Mouse (Mus musculus): ENCODE results near the gene Bap1.

The Bap1 gene

DNA sequence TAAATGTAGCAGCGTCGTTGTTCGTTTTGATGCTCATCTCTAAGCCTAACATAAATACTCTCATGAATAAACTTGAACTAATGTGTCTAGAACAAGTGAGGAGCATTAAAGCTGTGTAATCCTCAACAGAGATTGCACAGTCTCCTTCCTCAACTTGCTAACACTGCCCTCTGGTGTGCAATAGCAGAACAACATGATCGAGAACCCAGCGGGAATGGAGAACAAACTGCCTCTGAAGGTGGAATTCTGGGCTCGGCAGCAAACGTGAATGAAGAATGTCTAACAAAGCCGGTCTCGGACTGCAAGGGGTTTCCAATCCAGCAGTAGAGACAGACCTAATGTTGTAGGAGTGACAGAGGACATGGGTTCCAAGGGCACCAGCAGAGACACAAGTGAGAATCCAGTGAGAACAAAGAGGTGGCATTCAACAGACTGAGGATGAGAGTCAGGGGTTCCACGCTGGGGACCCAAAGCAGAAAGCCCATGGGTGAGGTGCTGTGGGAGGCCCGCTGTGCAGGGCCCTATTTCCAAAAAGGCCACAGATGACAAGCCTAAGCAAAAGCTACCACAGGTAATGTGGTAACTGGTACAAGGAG lies 17.2 kb upstream of the Bap1 start:
- peak; percentile 71 for DNase-seq (ENCODE audit: low read depth)

DNA sequence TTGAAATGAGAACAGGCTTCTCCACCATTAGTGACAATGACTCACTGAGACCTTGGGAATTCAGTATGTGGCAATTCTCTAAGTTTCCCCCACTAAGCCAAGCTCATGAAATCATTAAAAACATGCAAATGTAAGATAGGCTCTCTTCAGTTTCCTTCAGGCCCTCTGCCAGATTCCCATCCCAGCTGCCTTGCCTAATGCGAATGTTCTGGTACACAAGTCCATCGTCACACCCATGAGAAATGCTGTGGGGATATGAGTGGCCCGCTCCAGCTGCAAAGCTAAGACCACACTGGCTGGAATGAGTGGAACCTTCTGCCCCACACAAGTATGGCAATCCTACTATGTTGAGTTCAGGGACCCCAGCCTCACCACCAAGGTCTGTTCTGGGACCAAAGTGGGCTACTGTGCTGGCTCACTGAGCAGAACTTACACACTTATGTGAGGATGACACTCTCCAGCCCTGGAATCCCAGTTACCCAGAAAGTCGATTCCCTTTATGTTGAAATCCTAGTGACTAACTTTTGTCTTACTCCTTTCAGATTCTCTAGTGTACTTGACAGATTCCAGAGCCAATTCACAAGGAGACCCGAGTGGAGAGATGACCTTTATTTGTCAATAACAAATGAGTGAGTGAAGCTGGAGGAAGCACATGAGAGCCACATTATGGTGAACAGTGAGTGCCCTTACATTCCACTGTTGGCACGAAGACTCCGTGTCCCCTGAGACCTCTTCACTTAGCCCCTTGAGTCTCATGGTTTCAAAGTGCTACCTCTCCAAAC lies 14.0 kb upstream of the Bap1 start:
- no peak for DNase-seq (ENCODE audit: low read depth)

DNA sequence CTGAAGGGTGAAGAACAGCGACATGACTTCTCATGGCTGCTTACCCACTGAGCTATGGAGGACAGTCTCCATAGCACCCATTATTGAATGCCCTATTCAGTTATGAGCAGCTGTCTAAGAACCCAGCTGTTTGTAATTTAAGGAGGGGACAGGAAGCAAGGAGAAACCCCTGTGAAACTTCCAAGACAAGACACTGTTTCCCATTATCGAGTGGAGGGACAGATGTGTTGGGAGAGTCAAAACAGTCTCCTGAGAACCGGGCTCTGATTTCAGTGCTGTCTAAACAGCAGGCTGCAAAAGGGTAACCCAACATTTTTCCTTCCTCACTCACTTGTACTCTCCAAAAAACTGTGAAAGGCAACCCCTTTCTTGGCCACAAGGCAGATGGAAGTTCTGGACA lies 10.7 kb upstream of the Bap1 start:
- DNase-seq (ENCODE audit: low read depth): no peak

DNA sequence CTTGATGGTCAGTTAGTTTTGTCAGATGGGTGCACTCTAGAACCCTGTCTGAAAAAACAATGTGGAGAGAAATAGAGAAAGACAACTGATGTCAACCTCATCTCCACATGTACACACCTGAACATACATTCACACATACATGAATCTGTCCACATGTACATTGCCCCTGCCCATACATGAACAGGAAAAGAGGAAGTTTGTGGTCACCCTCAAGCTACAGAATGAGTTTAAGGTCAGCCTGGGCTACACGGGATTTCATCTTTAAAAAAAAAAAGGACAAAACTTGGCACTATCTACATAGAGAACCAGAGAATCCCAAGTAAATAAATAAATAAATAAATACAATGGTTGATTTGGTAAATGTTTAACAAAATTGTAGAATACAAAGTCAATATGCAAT lies 6.5 kb upstream of the Bap1 start:
- DNase-seq (ENCODE audit: low read depth): no peak

DNA sequence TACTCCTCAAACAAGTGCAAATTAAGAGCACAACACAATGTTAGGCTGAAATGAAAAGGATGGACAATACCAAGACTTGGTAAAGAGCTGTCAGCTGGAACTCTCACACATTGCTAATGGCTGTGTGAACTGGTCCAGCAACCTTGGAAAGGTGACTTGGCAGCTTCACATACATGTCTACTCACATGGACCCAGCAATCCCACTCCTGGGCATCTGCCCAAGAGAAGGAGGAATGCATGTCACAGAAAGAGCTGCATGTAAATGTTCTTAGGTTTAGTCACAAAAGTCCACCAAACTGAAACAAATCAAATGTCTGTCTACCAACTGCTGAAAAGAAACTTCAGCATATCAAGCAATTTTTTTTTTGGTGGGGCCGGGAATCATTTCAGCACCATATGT lies 5.3 kb upstream of the Bap1 start:
- no peak for DNase-seq (ENCODE audit: low read depth)

DNA sequence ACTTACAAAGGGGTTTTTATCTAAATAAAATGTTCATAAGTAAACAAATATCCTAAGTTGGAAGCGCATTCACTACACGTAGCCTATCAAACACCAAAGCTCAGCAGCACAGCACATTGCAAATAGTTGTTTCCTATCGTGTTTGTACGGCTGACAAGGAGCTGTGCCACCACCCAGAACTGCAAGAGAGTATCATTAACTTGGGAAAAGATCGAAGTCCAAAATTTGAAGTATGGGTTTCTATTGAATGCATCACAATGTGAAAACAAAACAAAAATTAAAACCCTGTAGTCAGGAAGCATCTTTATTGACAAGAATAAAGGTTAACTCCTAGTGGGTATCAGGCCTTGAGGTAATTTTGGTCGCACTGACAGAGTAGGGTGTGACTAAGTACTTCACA lies 2.9 kb upstream of the Bap1 start:
- no peak for DNase-seq (ENCODE audit: low read depth)

DNA sequence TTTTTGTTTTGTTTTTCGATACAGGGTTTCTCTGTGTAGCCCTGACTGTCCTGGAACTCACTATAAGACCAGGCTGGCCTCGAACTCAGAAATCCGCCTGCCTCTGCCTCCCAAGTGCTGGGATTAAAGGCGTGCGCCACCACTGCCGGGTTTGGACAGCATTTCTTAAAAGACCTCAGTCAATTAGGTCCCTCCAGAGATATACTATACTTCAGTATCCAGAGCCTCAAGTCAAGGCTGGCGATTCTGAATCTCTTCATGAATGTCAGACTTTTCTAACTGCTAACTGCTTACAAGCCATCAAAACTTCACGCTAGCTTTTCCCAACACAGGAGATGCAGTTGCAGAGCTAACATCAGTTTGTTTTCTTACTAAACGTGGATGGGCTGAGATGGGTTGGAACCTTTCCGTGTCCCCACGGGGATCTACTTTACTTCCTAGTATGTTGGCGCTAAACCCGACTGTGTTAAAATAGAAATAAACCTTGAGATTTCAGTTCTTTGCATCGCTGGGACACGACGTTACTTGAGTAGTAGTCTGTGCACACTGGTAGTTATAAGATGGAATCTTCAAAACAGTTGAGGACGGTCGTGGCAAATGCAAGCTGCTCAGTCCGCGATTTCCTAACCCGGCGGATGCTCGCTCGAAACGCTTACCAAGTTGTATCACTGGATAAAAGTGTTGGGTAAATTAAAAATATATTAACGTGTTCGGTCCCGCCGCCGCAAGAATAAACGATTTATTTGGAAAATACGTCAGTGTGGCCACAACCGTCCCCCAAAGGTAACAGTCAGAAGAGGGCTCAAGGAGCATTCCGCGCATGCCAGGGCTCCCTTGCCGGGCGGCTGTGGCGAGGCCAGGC lies 797 bp upstream of the Bap1 start:
- peak; percentile 54 for DNase-seq (ENCODE audit: low read depth)

DNA sequence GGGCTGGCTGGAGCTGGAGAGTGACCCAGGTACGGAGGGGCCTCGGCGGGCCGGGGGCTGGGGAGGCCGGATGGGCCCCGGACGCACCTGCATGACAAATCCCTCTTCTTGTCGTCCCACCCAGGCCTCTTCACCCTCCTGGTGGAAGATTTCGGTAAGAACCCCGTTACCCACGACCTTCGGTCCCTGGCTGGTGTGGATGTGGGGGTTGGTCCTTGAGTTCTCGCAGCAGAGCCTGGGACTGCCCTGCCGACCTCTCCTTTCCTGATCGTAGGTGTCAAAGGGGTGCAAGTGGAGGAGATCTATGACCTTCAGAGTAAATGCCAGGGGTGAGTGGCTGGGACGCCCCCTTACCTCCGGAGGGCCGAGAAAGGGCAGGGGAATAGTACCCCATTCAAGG lies 376 bp downstream of the Bap1 start:
- DNase-seq (ENCODE audit: low read depth): no peak

DNA sequence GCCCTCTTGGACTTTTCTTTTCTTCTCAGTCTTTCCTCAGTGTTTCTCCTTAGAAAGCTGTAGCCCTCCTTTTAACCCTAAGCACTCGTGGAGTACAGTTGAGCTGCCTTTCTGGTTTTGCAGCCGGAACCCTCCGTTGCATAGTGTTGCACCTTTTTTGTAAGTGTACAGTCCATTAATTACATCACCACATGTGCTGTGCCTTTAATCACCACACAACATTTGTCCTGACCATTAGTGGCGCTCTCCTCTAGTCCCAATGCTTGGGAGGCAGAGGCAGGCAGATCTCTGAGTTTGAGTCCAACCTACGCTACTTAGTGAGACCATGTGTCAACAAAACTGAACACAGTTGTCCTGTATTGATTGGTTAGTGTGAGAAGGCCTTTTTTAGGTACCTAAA lies 841 bp downstream of the Bap1 start:
- DNase-seq (ENCODE audit: low read depth): no peak

DNA sequence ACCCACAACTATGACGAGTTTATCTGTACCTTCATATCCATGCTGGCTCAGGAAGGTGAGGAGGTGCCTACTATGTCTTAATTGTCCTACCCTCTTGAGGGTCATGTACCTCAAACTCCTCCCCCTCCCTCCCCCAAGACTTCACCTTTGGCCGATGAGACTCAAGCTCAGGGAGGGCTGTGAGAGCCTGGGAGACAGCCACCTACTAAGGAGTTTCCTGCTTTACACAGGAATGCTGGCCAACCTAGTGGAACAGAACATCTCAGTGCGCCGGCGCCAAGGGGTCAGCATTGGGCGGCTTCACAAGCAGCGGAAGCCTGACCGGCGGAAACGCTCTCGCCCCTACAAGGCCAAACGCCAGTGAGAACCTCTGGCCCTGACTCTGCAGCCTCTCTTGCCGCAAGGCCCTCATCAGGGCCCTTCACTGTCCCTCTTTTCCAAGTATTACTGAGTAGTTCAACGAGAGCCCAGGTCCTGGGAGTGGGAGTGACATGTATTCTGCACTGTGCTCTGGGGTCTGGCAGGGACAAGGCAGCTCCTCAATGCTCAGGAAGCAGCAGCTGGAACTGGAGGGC lies 7.3 kb downstream of the Bap1 start:
- DNase-seq (ENCODE audit: low read depth): no peak

DNA sequence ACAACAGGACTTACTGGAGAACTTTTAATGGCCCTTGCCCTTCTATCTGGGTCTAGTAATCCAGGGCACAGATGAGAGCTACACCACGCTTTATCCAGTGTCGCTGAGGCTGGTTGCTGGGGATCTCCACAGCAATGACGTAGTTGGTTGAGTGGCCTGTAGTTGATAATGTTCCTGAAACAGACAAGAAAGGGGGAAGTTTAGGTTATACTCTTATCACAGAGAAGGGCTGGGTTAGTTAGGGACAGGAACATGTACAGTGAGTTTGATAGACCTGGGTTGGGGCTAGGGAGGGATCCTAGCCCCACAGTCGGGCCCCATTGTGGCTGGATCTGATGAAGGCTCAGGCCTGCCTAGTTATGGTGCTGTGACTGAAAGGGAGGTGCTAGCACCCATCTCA lies 9.1 kb downstream of the Bap1 start:
- peak; percentile 87 for DNase-seq (ENCODE audit: low read depth)

DNA sequence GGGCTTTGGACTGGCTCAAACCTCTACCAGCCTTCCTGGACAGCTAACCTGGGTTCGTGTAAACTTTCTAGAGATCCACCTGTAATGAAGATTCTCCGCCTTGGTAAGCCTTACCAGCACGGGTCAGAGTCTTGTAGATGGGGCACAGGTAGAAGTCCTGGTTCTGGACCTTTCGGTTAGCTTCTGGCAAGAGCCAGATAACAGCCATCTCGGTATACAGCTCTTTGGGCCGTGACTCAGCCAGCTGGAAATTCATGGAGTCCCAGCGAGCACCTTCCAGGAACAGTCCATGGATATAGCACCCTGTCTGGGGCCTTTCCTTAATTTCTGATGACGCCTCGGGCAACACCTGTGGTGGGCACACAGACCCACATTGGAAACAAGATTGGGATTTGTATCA lies 9.7 kb downstream of the Bap1 start:
- DNase-seq (ENCODE audit: low read depth): peak; percentile 27

DNA sequence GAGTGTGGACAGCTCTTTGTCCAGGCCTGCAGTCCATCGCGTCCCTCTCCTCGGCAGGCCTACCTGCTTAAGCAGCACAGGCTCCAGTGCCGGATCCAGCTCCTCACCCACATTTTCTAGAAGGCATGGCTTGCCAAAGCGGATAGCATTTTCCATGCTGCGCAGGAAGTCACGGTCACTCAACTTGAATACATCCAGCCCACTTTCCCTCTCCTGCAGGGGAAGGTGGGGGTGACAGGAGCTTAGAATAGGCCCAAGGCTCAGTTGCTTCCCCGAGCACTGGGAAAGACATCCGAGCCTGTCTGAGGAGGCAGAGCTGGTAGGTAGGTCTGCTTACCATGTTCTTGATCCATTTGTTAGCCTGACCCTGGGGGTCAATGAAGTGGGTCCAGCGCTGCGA lies 16.4 kb downstream of the Bap1 start:
- no peak for DNase-seq (ENCODE audit: low read depth)

DNA sequence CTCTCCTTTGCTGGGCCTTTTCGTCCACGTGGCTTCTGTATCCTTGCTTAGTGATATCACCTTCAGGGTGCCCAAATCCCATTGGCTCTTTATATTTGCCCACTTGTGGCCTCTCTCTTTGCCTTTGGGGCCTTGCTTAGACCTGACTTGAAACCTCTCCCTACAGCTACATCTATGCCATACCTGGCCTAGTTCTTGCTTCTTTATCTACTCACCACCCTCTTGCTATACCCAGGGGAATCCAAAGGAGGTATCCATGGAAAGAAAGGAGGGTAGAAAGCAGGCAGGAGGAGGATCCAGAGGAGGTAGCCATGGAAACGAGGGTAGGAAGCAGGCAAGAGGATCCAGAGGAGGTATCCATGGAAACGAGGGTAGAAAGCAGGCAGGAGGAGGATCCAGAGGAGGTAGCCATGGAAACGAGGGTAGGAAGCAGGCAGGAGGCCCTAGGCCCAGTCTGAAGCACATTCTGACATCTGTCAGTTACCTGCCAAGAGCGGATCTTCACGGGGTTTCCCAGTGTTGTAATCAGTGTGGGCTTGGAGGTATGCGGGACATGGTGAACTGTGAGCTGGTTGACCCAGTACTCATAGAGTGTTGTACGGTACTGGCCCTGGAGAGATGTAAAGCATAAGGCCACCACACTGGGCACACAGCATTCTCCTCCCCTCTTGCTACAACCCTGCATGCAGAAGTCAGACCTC lies 17.2 kb downstream of the Bap1 start:
- DNase-seq (ENCODE audit: low read depth): no peak

DNA sequence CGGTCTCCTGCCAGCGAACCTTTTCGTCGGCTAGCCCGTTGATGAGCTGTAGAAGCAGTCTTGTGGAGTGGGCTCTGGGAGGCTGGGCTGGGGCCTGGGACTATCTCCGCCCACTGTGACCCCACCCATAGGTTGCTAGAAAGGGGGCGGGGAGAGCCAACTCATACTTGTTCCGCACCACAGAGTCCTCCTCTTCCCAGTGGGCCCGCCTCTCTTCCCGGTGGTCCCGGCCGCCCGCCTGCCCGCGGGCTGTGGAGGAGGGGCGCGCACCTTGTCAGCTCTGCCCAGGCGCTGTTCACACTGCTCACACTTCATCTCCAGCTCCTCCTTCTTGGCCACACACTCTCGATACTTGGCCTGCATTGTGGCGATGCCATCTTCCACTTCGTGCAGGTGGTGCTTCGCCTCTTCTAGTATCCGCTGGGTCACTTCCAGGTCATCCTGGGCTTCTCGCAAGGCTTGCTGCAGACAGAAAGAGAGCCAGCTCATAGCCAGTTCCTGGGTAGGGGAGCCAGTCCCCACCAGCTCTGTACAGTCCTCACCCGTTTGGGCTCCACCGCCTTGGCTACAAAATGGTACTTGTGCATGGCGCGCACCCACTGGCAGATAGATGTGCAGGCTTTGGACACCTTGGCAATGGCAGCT lies 18.3 kb downstream of the Bap1 start:
- DNase-seq (ENCODE audit: low read depth): no peak

DNA sequence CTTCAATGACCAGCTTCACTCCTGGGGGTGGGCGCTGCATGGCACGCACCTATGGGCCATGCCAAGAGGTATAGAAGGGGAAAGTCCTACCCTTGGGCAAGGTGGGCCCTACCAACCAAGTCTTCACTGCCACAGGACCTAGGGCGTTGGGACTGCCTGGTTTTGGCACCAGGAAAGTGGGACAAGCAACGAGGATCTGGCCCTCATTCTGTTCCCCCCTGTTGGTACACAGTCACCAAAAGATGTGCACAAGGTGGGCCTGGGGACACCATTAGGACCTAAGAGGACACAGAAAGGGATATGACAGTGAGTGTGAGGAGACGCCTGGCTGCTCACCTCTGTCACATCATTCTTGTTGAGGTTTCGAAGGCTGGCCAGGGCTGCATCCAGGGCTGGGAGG lies 19.9 kb downstream of the Bap1 start:
- no peak for DNase-seq (ENCODE audit: low read depth)

DNA sequence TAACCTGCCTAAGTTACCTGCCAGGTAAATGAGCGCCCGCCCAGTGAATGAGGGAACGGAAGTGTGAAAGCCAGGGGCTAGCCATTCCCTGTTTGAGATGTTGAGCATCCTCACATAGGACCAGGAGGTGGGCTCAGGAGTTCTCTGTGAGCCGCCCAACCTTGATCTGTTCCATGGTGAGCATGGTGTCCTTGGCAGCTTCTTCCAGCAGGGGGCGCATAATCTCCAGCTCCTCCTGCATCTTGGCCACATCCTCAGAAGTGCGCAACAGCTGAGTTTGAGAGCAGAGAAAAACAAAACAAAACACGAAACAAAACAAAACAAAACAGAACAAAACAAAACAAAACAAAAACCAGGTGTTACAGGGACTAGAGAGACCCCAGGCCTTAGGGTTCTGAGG lies 20.9 kb downstream of the Bap1 start:
- DNase-seq (ENCODE audit: low read depth): peak; percentile 65

DNA sequence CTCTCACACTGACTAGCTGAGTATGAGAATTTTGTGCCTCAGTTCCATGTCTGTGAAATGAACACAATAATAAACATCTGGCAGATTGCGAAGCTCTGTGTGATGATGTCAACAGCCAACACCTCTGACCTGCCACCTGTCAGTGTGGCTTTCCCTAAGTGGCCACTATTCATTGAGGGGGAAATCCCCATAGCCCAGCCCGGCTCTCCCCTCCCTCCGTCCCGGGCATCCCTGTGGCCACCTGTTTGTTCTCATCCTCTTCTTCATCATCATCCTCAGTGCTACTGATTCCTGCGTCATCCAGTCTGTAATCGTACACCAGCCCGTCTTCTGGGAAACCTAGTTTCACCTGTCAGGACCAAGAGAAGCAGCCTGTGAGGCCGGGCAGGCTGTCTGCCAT lies 34.5 kb downstream of the Bap1 start:
- DNase-seq (ENCODE audit: low read depth): no peak

All from c-Kit-positive CD71-positive TER-119-negative erythroid progenitor cells, embryonic 14.5 days (primary cell).